Mouse (Mus musculus) layer of hippocampus, adult 9-11 months (tissue): ENCODE measurements around the gene Abhd8.

Experiments used
- DNase-seq: peaks from one replicate; pipeline ENCODE4 v3.0.0; 2022

Gene Abhd8

DNA sequence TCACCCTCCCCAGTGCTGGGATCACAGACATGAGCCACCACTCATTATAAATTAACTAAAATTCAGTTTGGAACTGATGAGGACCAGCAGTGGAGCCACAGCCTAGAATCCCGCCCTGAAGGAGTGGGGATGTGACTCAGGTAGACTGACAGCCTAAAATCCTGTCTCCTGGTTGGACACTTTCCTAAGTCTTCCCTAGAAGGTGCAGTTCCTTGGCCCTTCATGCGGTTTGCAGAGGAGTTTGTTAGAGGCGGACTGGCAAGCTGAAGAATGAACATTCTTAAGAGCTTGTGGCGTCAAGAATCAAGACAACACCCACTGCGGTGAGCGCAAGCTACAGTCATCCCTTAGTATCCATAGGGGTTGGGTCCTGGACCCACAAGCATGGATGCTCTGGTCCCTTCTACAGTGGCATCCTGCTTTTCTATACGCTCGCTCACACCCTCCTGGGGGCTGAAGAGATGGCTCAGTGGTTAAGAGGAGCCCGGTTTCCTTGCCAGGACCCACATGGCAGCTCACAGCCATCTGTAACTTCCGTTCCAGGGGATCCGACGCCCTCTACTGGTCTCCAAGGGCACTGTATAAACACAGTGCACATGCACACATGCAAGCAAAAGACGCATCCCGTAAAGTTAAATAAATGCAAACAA, 13.9 kb upstream of the Abhd8 start:
- no peak for DNase-seq

DNA sequence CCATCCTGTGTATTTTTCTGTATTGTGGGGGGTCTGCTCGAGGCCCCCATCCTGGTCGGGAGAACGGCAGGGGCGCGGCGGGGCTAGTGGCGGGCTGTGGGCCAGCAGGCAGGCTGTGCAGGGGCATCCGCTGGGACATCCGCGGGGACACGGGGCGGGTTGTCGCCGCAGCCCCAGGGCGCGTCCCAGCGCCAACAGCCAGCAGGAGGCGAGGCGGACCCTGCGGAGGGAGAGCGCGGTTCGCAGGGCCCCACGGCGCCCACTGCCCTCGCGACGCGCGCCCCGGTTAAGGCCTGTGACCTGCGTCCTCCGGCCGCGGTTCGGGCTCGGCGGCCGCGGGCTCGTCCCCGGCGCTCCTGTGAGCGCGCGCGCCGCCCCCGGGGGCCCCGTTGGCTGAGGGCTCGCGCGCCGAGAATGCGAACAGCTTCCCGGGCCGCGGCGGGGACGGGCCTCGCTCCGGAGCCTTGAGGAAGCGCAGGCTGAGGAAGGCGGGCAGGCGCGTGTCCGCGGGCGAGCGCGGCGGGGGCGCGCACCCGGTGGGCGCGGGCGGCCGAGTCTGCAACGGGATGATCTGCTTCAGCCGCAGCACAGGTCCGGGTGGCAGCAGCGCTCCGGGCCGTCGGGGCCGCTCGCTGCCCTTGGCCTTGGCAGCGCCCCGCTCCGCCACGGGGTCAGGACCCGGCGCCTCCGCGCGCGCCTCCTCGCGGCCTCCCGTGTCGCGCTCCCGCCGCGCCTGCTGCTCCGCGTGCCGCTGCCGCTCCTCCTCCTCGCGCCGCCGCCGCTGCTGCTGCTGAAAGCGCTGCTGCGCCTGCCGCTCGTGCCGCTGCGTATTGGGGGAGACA, 12.9 kb upstream of the Abhd8 start:
- DNase-seq = peak; percentile 80

DNA sequence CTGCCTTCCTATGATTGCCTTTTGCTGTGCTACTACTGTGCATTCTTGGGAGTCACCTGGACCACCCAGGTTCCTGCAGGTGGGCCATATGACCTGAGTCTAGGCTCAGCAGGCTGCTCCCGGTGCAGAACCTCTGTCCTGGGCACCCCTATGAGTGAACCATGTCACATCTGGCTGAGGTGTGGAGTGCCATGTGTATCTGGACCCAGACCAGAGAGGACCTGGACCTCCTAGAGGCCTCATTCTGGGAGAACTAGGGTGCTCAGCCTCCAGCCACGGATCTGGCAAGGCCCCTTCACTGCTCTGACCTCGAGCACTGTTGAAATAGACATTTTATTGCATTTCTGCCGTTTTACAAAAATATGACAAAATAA, 12.2 kb upstream of the Abhd8 start:
- no peak for DNase-seq

DNA sequence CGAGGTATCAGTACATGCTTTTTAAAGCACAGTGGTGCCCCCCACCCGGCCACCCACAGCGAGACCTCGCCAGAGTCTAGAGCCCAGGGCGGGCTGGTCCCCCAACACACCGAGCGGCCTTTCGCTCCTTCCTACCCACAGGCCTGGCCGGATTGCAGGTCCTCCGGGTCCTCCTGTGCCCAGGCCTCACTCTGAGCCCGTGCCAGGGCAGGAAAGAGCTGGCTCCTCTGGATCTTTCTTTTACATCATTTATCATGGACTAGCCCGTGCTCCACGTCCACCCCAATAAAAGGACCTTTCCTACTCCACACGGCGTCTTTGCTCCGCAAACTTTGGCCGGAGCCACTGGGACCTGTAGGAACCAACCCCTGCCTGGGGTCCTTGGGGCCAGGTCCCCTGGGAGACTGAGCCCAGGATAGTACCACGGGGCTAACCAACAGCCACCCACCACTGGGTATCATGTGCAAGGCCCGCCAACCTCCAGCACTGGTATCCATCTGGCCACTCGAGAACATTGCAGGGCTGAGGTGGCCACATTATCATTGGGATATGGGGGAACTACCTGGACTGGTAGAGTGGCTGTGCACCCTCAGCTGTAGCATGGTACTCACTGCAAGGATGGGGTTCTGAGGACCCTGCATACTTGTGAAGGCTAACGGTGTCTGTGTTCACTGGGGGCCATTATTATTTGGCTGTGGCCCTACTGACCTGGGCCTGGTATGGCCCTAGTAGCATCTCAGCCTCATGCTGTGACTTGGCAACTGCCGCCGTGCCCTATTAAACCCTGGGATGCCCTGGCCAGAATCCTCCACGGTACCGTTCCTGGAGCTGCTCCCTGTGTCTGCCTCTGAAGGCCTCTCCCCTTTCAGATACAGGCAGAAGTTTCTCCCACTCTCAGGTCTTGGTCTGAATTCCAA, 11.6 kb upstream of the Abhd8 start:
- no peak for DNase-seq

DNA sequence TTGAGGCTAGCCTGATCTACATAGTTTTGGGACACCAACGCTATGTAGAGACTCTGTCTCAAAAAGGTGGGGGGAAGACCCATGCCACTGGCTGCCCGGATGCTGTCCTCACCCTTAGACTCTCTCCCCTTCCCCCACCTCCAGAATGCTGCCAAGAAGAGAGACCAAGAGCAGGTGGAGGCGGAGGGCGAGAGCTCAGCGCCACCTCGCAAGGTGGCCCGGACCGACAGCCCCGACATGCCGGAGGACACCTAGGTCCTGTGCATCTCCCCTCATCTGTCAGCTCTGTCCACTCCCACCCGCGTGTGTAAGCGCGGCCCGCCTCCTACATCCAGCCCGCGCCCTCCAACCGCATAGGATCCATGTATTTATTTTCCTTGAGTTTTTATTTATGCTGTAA, 10.9 kb upstream of the Abhd8 start:
- no peak for DNase-seq

DNA sequence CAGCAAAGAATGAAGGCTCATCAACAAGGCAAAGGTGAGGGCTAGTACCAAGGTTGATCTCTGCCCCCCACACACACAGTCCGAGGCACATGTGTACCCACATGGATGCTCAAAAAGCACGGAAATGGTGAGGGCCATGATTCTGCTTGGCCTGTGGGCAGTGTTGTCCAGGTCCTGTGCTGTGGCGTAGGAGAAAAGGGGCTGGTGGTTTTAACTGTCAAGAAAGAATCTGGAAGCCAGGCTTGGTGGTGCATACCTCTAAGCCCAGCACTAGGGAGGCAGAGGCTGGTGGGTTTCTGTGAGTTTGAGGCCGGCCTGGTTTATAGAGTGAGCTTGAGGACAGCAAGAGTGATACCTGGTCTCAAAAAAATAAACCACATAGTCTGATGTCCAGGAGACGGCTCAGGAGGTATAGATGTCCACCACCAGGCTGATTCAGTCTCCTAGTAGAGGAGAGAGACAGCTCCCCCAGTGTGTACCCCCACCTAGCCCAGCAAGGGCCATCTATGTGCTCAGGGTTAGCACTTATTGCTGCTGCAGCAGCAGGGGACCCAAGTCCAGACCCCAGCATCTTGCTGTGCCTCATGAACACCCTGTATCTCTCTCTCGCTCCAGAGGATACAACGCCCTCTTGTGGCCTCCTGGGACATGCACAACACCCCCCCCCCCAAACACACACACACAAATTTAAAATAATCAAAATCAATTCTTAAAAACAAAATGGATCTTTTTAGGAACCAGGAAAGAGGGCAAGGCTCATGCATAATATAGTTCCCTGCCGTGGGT, 9.3 kb upstream of the Abhd8 start:
- no peak for DNase-seq

DNA sequence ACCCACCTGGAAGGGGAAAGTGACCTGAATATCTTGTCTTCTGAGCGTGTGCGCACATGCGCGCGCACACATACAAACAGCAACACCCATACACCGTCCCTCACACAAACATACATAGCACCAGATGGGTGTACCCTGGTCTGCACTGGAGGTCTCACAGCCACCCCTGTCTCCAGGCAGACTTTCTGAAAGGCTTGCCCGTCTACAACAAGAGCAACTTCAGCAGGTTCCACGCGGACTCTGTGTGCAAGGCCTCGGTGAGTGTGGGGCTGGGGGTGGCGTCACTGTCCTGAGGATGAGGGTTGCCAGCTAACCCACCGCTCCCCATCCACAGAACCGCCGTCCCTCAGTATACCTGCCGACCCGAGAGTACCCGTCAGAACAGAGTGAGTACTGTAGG, 8.4 kb upstream of the Abhd8 start:
- DNase-seq = no peak

DNA sequence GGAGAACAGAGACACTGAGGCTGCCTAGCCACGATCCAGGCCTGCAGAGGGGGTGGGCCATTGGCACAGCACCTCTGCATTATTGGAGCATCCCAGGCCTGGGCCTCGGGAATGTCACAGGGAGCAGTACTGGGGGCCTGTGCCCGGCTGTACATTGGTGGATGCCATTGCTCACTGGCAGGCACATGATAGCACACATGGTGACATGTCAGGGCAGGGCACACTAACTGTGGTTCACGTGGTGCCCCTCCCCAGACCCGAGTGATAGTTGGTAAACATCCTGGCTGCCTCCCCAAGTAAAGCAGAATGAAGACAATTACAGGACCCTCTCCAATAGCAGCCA, 7.4 kb upstream of the Abhd8 start:
- DNase-seq = no peak

DNA sequence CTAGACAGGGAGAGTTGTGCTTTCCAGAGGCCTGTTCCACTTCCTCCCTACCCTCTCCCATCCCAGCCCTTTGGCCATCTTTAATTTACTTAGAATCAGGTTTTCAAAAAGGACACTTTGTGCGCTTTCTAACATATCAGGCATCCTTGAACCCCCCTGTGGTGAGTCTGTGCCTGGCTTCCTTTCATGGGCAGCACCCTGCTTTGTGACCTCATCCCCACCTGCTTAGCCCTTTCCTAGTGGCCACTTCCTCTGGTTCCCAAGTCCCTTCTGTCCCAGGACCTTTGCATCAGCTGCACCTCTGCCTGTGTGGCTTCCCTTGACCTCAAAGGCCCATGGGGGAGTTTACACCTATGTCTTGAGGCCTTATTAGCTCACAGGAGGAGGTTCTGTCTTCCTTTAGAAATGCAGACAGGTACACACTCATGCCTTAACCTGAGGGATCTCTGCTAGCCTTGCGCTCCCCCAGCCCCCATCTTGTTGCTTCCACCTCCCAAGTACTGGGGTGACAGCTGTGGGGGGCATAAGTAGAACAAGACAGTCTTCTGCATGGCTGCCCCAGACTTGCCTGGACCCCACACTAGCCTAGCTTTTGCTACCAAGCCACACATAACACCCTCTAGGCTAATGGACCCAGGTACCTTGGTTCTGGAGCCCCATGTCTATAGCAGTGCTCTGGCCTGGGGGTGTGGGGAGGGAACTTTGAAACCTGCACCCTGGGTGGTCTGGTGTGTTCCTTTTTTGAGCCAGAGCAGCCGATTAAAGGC, 6.9 kb upstream of the Abhd8 start:
- peak; percentile 8 for DNase-seq

DNA sequence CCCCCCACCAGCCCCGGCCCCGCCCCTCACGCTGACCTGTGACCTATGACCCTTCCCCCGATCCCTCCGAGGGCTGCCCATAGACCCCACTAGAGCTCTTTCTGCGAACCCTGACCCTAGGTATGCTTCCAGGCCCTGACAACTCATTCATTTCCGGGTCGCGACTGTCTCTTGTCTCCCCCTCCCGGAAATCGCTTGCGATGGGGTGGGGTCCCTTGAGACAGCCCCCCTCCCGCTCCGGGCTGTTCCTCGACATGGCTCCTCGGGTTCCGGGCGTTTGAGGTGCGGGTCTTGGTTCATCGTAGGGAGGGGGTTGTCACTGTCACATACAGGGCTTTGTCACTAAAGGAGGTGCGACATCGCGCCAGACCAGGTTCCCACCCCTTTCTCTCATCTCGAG, 6.0 kb upstream of the Abhd8 start:
- DNase-seq = peak; percentile 76

DNA sequence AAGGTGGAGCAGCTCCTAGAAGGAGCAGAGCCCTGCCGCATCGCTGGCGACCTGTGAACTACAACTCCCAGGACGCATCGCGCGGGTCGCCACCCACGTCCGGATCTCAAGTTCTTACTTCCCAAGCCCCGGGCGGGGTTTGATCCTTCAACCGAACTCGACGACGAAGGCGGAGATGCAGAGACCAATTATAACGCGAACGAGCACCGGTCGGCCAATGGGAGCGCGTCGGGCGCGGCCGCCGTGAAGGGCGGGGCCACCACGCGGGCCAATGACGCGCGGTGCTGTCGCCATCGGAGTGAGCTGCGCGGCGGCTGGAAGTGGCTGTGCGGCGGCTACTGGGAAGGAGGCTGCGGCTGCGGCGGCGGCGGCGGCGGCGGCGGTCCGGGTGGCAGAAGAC, 5.5 kb upstream of the Abhd8 start, which contains the start of gene Dda1:
Dda1 (plus strand) TSS at position 284 of the 400 bp plus-strand sequence.
- DNase-seq = peak; percentile 99

DNA sequence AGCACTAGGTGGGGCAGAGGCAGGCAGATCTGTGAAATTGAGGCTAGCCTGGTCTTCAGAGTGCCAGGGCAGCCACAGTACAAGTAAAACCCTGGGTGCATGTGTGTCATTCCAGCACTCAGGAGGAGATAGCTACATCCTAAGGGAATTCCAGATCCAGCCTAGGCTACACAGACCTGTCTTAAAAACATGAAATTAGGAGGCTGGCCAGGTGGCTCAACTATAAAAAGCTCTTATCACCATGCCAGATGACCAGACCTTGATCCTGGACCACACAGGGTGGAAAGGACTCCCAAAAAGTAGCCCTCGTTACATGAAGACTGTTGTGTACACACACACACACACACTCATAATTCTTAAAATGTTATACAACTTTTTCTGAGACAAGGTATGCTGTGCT, 4.5 kb upstream of the Abhd8 start:
- peak; percentile 6 for DNase-seq

DNA sequence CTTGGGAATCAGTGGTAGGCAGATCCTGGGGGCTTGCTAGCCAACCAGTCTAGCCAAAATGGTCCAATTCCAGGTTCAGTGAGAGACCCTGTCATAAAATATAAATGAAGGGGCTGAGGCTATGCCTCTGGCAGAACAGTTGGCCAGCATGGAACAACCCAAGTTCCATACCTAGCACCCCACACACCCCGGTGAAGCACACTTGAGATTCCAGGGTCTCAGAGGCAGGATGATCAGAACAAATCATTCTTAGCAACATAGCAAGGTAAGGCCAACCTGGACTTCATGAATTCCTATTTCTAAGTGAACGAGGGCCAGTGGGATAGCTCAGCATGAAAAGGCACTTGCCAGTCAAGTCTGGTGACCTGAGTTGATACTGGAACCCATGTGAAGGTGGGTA, 3.7 kb upstream of the Abhd8 start:
- peak; percentile 5 for DNase-seq

DNA sequence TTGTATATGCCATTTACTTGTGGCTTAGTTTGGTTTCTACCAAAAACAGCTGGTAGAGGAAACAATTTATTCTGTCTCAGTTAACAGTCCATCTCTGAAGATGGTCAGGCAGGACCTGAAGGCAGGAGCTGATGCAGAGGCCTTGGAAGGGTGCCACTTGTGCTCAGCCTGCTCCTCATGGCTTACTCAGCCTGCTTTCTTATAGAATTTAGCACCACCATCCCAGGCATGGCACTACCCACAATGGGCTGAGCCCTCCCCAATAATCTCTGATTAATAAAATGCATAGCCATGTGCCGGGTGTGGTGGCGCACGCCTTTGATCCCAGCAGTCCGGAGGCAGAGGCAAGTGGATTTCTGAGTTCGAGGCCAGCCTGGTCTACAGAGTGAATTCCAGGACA, 2.7 kb upstream of the Abhd8 start:
- DNase-seq = peak; percentile 13

DNA sequence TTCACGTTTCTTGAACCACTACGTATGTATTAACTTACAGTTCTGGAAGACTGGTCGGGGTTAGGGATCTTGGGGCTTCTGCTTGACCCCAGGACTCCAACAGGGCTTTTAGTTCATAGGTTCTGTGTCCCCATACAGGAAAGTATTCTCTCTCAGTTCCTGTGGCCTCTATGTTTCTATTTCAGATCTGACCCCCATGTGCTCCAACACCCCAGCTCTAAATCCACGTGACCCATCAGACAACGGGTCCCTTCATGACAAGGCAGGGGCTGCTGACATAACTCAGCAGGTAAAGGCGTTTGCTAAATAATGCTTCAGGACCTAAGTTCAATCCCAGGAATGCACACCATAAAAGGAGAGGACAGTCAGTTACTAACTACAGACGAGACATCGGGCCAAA, 2.3 kb upstream of the Abhd8 start:
- no peak for DNase-seq

DNA sequence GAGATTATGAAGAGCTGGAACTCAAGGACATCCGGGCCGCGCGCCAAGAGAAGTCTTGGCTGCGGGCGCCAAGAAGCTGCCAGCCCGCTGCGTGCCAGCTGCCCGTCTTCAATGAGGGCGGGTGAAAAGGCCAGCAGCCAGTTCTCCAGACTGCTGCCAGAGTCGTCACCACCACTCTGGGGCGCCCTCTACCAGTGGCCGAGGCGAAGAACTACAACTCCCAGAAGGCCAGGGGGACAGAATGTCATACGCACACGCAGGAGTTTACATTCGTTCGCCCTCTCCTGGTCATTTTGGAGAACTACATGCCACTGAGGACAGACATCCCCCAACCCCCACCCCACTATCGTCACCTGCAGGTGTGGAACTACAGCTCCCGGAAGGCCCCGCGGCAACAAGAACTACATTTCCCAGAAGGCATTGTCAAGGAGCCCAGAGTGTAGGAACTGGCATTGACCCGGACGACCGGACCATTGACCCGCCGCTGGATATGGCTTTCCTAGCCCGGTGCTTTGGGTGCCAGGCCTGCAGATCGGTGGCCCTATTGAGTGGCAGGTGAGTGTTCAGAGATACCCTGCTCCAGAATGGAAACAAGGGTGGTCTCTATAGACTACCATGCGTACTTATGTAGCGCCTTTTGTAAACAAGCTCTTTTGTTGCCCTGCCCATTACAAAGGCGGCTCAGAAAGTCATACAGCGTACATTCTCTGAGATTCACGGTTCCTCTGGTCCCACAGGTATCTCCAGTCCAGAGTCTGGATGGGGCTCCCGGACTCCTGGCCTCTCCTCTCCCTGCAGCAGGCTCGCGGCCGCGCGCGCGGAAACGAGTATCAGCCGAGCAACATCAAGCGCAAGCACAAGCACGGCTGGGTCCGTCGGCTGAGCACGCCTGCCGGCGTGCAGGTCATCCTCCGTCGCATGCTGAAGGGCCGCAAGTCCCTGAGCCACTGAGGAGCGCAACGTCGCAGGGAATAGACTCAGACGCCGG, 1.4 kb upstream of the Abhd8 start, which contains the start of gene Mrpl34:
Mrpl34 (plus strand) TSS at position 447 of the 988 bp plus-strand sequence.
- DNase-seq = peak; percentile 100

DNA sequence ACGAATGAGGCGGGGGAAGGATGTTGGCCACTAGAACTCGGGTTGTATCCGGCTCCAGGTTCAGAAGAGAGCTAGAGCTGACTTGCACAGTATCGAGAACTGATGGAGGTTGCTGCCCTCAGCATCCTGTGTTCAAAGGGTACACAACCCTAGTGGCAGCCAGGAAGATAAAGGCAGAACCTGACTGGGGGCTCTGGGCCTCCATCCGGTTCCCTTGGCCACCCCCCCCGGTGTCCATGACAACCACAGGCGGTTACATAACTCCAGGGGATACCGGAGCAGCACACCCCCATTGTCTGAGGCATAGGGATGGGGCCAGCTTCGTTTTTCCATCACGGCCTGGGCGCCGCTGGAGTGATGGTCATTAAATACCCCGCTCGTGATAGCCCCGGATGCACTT, 669 bp downstream of the Abhd8 start:
- peak; percentile 77 for DNase-seq

DNA sequence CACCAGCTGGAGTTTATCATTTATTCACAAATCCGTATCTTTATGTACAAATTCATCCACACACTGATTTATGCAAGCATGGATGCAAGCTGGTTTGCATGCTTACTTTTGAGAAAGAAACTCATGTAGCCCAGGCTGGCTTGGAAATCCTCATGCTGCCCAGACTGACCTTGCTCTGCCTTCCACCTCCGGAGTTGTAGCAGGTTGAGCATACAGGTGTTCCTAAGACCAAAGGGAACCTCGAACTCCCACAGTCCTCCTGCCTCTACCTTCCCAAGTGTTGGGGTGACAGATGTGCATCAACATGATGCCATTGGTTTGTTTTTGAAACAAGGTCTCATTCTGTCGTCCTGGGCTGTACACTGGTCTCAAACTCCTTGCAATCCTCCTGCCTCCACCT, 1.3 kb downstream of the Abhd8 start:
- DNase-seq = no peak

DNA sequence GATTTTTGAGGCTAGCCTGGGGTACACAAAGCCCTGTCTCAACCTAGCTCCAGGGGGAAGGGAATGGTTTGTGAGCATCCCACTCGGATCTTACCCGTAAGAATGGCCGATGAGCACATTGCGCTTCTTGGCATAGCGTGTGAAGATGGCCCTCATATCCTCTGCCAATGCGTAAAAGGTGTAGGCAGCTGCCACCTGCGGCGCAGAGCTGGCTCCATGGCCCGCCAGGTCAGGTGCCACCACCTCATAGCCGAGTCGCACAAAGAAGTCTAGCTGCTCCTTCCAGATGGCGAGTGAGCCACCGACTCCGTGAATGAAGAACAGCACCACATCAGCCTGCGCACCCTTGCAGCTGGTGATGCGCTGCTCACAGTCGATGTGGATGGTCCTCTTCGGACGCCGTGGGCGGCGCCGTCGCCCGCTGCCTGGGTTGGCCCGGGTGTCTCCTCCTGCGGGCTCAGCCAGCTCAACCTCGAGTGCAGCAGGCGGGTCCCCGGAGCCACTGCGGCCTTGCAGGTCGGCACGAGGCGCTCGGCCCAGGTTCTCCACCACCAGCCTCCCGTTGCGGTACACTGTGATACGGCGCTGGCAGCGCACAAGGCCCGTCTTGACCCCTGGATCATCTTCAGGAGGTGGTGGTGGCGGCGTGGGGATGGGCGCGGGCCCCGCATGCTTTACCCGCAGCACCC, 2.2 kb downstream of the Abhd8 start:
- DNase-seq = peak; percentile 22

DNA sequence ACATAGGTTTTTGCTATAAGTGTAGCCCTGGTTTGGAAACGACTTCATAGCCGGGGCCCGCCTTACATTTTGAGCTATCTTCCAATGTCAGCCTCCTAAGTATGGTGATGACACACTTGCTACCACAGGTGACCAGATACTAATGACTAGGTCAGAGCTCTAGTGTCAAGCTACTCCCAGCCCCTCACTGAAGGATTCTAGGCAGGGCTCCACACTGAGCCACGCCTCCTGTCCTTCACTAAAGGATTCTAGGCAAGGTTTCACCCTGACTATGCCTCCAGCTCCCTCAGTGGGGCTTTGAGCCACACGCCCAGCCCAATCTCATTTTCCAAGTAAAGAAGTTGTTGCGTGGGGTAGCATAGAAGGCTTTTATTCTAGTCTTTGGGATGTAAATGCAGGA, 2.7 kb downstream of the Abhd8 start:
- DNase-seq = no peak
